Mouse (Mus musculus): Measurements from ENCODE around the gene Sfn.
"Not testable (repeated sequence)": the region's sequence is repeated elsewhere in the genome, so short reads cannot be mapped to it uniquely, and the experiment has no call there.

Gene Sfn

GRCm38 (mm10) chr4:133601721-133602218, at the start of gene Sfn:
TSS of gene Sfn (minus strand) at chr4:133602168.
- no peak for DNase-seq

- DNase-seq = no peak
Observed at GRCm38 (mm10) chr4:133651445-133651844, 49.5 kb upstream of the Sfn start.

GRCm38 (mm10) chr4:133649989-133650699, 48.2 kb upstream of the Sfn start, which contains the start of gene Zdhhc18:
TSS of gene Zdhhc18 (minus strand) at chr4:133650154.
- peak; percentile 84 for DNase-seq

GRCm38 (mm10) chr4:133649464-133649863, 47.5 kb upstream of the Sfn start:
- DNase-seq = not testable (repeated sequence)

GRCm38 (mm10) chr4:133645680-133646079, 43.7 kb upstream of the Sfn start:
- no peak for DNase-seq

- DNase-seq = no peak
Observed at GRCm38 (mm10) chr4:133645195-133645594, 43.2 kb upstream of the Sfn start.

GRCm38 (mm10) chr4:133634043-133634410, 32.1 kb upstream of the Sfn start:
- no peak for DNase-seq

- DNase-seq = peak; percentile 81
Observed at GRCm38 (mm10) chr4:133633332-133634042, 31.5 kb upstream of the Sfn start.

GRCm38 (mm10) chr4:133632483-133633327, 30.7 kb upstream of the Sfn start:
- DNase-seq = peak; percentile 35

- DNase-seq = no peak
Observed at GRCm38 (mm10) chr4:133631769-133632411, 29.9 kb upstream of the Sfn start.

GRCm38 (mm10) chr4:133631071-133631768, 29.3 kb upstream of the Sfn start:
- no peak for DNase-seq

GRCm38 (mm10) chr4:133630326-133630920, 28.5 kb upstream of the Sfn start:
- no peak for DNase-seq

- DNase-seq = no peak
Observed at GRCm38 (mm10) chr4:133629191-133629590, 27.2 kb upstream of the Sfn start.

GRCm38 (mm10) chr4:133628517-133628916, 26.5 kb upstream of the Sfn start:
- DNase-seq = no peak

GRCm38 (mm10) chr4:133627039-133627438, 25.1 kb upstream of the Sfn start:
- DNase-seq = no peak

GRCm38 (mm10) chr4:133626621-133627020, 24.7 kb upstream of the Sfn start:
- no peak for DNase-seq

GRCm38 (mm10) chr4:133626221-133626620, 24.3 kb upstream of the Sfn start:
- no peak for DNase-seq

GRCm38 (mm10) chr4:133625621-133626071, 23.7 kb upstream of the Sfn start:
- DNase-seq = no peak

- DNase-seq = no peak
Observed at GRCm38 (mm10) chr4:133624830-133625229, 22.9 kb upstream of the Sfn start.

- DNase-seq = no peak
Observed at GRCm38 (mm10) chr4:133622161-133622695, 20.3 kb upstream of the Sfn start.

- no peak for DNase-seq
Observed at GRCm38 (mm10) chr4:133620668-133621067, 18.7 kb upstream of the Sfn start.
